Mouse (Mus musculus): ENCODE measurements around the gene Sclt1. TPM values are rescaled to one million over a fixed set of nuclear protein-coding genes. Genes with fewer than 3 reads are reported as not detected.
A peak's percentile ranks its signal among the peaks of the same experiment; 100 is the strongest.

Gene Sclt1
- 13.1 and 15.3 TPM in 2 replicates for total RNA-seq (2012; rRNA removed)

- no peaks in the 10 kb centered on the region for H3K9me3 ChIP-seq (ENCODE audit: control insufficient read depth, insufficient read depth, low read depth, low read length)
- peak within 1 kb of the TSS; percentile 91 for H3K9ac ChIP-seq (ENCODE audit: insufficient read depth, low read depth, low read length, poor library complexity, severe bottlenecking)
- no peak within 1 kb of the TSS for H3K27ac ChIP-seq (ENCODE audit: insufficient read depth, low read depth, low read length, poor library complexity, severe bottlenecking)
- in situ Hi-C loops (cut with MboI; ENCODE audit: low sequenced_read_pairs in 2 of 2, unreplicated experiment in 2 of 2), result no loop called here
- TF ChIP-seq HCFC1 (IDR thresholded peaks at IDR 0.05; ENCODE audit: borderline replicate concordance, insufficient read depth, low read length) (peak; percentile 65; the same call in 1 of the 2 replicates), ZC3H11A (IDR thresholded peaks at IDR 0.05; ENCODE audit: borderline replicate concordance, low read depth, low read length) (no peak)
- H3K36me3 ChIP-seq (ENCODE audit: control insufficient read depth, insufficient read depth, low read length, poor library complexity, severe bottlenecking), result no peaks in the 10 kb centered on the region
- peaks cover 0 to 4% of the 10 kb centered on the region in 2 experiments; a peak in 2 of 4 replicates for H3K4me1 ChIP-seq (ENCODE audit: control insufficient read depth in 2 of 2, insufficient read depth in 2 of 2, low read length in 2 of 2, poor library complexity in 1 of 2)
- H3K4me3 ChIP-seq (ENCODE audit: insufficient read depth in 1 of 2, low read depth in 1 of 2, low read length in 2 of 2, poor library complexity in 1 of 2, severe bottlenecking in 1 of 2), result peak within 1 kb of the TSS; percentile 90 to 97
- DNase-seq (ENCODE audit: low read depth, low spot score), result peak; percentile 87
These were observed at the start of gene Sclt1, which contains the start of gene D3Ertd751e for GRCm38 (mm10) chr3:41742278-41742934. Sclt1 (minus strand) TSS chr3:41742514. D3Ertd751e (plus strand) TSS chr3:41742611.

- TF ChIP-seq MAFK (IDR thresholded peaks at IDR 0.05; ENCODE audit: insufficient read depth, low read depth, low read length) (no peak), HCFC1 (IDR thresholded peaks at IDR 0.05; ENCODE audit: borderline replicate concordance, insufficient read depth, low read length) (no peak), ZC3H11A (IDR thresholded peaks at IDR 0.05; ENCODE audit: borderline replicate concordance, low read depth, low read length) (no peak)
- H3K9ac ChIP-seq (ENCODE audit: insufficient read depth, low read depth, low read length, poor library complexity, severe bottlenecking), result no peak overlapping the region
- in situ Hi-C loops (cut with MboI; ENCODE audit: low sequenced_read_pairs in 2 of 2, unreplicated experiment in 2 of 2), result no loop called here
These were observed 19.8 kb upstream of the Sclt1 start for GRCm38 (mm10) chr3:41762091-41762490.

GRCm38 (mm10) chr3:41754556-41754955 is 12.2 kb upstream of the Sclt1 start:
- Histone ChIP-seq H3K4me3 (ENCODE audit: insufficient read depth in 1 of 2, low read depth in 1 of 2, low read length in 2 of 2, poor library complexity in 1 of 2, severe bottlenecking in 1 of 2) (no peak overlapping the region), H3K9ac (ENCODE audit: insufficient read depth, low read depth, low read length, poor library complexity, severe bottlenecking) (no peak overlapping the region), H3K4me1 (ENCODE audit: control insufficient read depth in 2 of 2, insufficient read depth in 2 of 2, low read length in 2 of 2, poor library complexity in 1 of 2) (no peaks in the 10 kb centered on the region), H3K36me3 (ENCODE audit: control insufficient read depth, insufficient read depth, low read length, poor library complexity, severe bottlenecking) (no peaks in the 10 kb centered on the region), H3K9me3 (ENCODE audit: control insufficient read depth, insufficient read depth, low read depth, low read length) (no peaks in the 10 kb centered on the region), H3K27ac (ENCODE audit: insufficient read depth, low read depth, low read length, poor library complexity, severe bottlenecking) (no peak overlapping the region)
- in situ Hi-C loops (cut with MboI; ENCODE audit: low sequenced_read_pairs in 2 of 2, unreplicated experiment in 2 of 2), result no loop called here
- TF ChIP-seq CHD2 (IDR thresholded peaks at IDR 0.05; ENCODE audit: low read depth, low read length), result no peak
- TF ChIP-seq HCFC1 (IDR thresholded peaks at IDR 0.05; ENCODE audit: borderline replicate concordance, insufficient read depth, low read length), result no peak
- no peak for TF ChIP-seq ZC3H11A (IDR thresholded peaks at IDR 0.05; ENCODE audit: borderline replicate concordance, low read depth, low read length)
- no peak for TF ChIP-seq ZNF384 (IDR thresholded peaks at IDR 0.05; ENCODE audit: low read depth, low read length)
- no peak for TF ChIP-seq MAFK (IDR thresholded peaks at IDR 0.05; ENCODE audit: insufficient read depth, low read depth, low read length)
- no peak for DNase-seq (ENCODE audit: low read depth, low spot score)

More at GRCm38 (mm10) chr3:41762091-41762490, 19.8 kb upstream of the Sclt1 start:
- Histone ChIP-seq H3K4me3 (ENCODE audit: insufficient read depth in 1 of 2, low read depth in 1 of 2, low read length in 2 of 2, poor library complexity in 1 of 2, severe bottlenecking in 1 of 2) (no peak overlapping the region), H3K9me3 (ENCODE audit: control insufficient read depth, insufficient read depth, low read depth, low read length) (no peaks in the 10 kb centered on the region), H3K27ac (ENCODE audit: insufficient read depth, low read depth, low read length, poor library complexity, severe bottlenecking) (no peak overlapping the region), H3K36me3 (ENCODE audit: control insufficient read depth, insufficient read depth, low read length, poor library complexity, severe bottlenecking) (no peaks in the 10 kb centered on the region), H3K4me1 (ENCODE audit: control insufficient read depth in 2 of 2, insufficient read depth in 2 of 2, low read length in 2 of 2, poor library complexity in 1 of 2) (no peaks in the 10 kb centered on the region)
- no peak for DNase-seq (ENCODE audit: low read depth, low spot score)

GRCm38 (mm10) chr3:41743436-41743835 is 1.1 kb upstream of the Sclt1 start:
- no peak overlapping the region for H3K9ac ChIP-seq (ENCODE audit: insufficient read depth, low read depth, low read length, poor library complexity, severe bottlenecking)
- H3K9me3 ChIP-seq (ENCODE audit: control insufficient read depth, insufficient read depth, low read depth, low read length), result no peaks in the 10 kb centered on the region
- DNase-seq (ENCODE audit: low read depth, low spot score), result no peak
- H3K4me3 ChIP-seq (ENCODE audit: insufficient read depth in 1 of 2, low read depth in 1 of 2, low read length in 2 of 2, poor library complexity in 1 of 2, severe bottlenecking in 1 of 2), result peak overlapping the region in 1 of 2 experiments; percentile 90; a peak in 2 of 4 replicates
- H3K36me3 ChIP-seq (ENCODE audit: control insufficient read depth, insufficient read depth, low read length, poor library complexity, severe bottlenecking), result no peaks in the 10 kb centered on the region
- no peak overlapping the region for H3K27ac ChIP-seq (ENCODE audit: insufficient read depth, low read depth, low read length, poor library complexity, severe bottlenecking)
- in situ Hi-C loops (cut with MboI; ENCODE audit: low sequenced_read_pairs in 2 of 2, unreplicated experiment in 2 of 2), result no loop called here
- TF ChIP-seq CHD2 (IDR thresholded peaks at IDR 0.05; ENCODE audit: low read depth, low read length) (no peak), MAFK (IDR thresholded peaks at IDR 0.05; ENCODE audit: insufficient read depth, low read depth, low read length) (no peak), ZNF384 (IDR thresholded peaks at IDR 0.05; ENCODE audit: low read depth, low read length) (no peak), ZC3H11A (IDR thresholded peaks at IDR 0.05; ENCODE audit: borderline replicate concordance, low read depth, low read length) (no peak), HCFC1 (IDR thresholded peaks at IDR 0.05; ENCODE audit: borderline replicate concordance, insufficient read depth, low read length) (no peak)
- H3K4me1 ChIP-seq (ENCODE audit: control insufficient read depth in 2 of 2, insufficient read depth in 2 of 2, low read length in 2 of 2, poor library complexity in 1 of 2), result peaks cover 0 to 4% of the 10 kb centered on the region in 2 experiments; a peak in 2 of 4 replicates

Data from ES-E14 (cell line).